Mouse (Mus musculus): ENCODE measurements around the gene Ptprn. TPM values are rescaled to one million over a fixed set of nuclear protein-coding genes. Genes with fewer than 3 reads are reported as not detected.
A peak's percentile ranks its signal among the peaks of the same experiment; 100 is the strongest.

The Ptprn gene
- polyA plus RNA-seq, 1 experiment, result 172 TPM

- 4% methylated on average over 40 of the region's 40 CpGs for WGBS
- TF ChIP-seq CTCF (IDR thresholded peaks at IDR 0.05; ENCODE audit: borderline replicate concordance, insufficient read depth, low read depth, low read length) (no peak), POLR2A (IDR thresholded peaks at IDR 0.05; ENCODE audit: borderline replicate concordance, insufficient read depth, low read length) (no peak)
Measured at GRCm38 (mm10) chr1:75262969-75263951, 1.0 kb downstream of the Ptprn start.

GRCm38 (mm10) chr1:75261278-75261677, 3.0 kb downstream of the Ptprn start:
- Histone ChIP-seq H3K27ac (ENCODE audit: insufficient read depth, low read length) (no peak overlapping the region), H3K4me3 (replicated peaks; ENCODE audit: insufficient read depth, low read depth, low read length) (no peak overlapping the region), H3K27me3 (ENCODE audit: control insufficient read depth, insufficient read depth, low read length) (no peaks in the 10 kb centered on the region), H3K4me1 (ENCODE audit: control insufficient read depth, insufficient read depth, low read length) (peaks cover 3% of the 10 kb centered on the region; the same call in 1 of the 2 replicates)
- TF ChIP-seq POLR2A (IDR thresholded peaks at IDR 0.05; ENCODE audit: borderline replicate concordance, insufficient read depth, low read length), result no peak
- TF ChIP-seq CTCF (IDR thresholded peaks at IDR 0.05; ENCODE audit: borderline replicate concordance, insufficient read depth, low read depth, low read length), result no peak
- peak; percentile 34 to 46 for DNase-seq

More at GRCm38 (mm10) chr1:75262969-75263951, 1.0 kb downstream of the Ptprn start:
- Histone ChIP-seq H3K27ac (ENCODE audit: insufficient read depth, low read length) (peak overlapping the region; percentile 63), H3K27me3 (ENCODE audit: control insufficient read depth, insufficient read depth, low read length) (no peaks in the 10 kb centered on the region), H3K4me3 (replicated peaks; ENCODE audit: insufficient read depth, low read depth, low read length) (peak overlapping the region; percentile 77), H3K4me1 (ENCODE audit: control insufficient read depth, insufficient read depth, low read length) (peaks cover 3% of the 10 kb centered on the region; the same call in 1 of the 2 replicates)
- peak; percentile 56 to 62 for DNase-seq

- H3K27me3 ChIP-seq (ENCODE audit: control insufficient read depth, insufficient read depth, low read length), result no peaks in the 10 kb centered on the region
- no peak overlapping the region for H3K4me3 ChIP-seq (replicated peaks; ENCODE audit: insufficient read depth, low read depth, low read length)
- peaks cover 24% of the 10 kb centered on the region for H3K4me1 ChIP-seq (ENCODE audit: control insufficient read depth, insufficient read depth, low read length)
- 54% methylated on average over 10 of the region's 10 CpGs for WGBS
- DNase-seq, result no peak
- H3K27ac ChIP-seq (ENCODE audit: insufficient read depth, low read length), result no peak overlapping the region
- TF ChIP-seq CTCF (IDR thresholded peaks at IDR 0.05; ENCODE audit: borderline replicate concordance, insufficient read depth, low read depth, low read length) (no peak), POLR2A (IDR thresholded peaks at IDR 0.05; ENCODE audit: borderline replicate concordance, insufficient read depth, low read length) (no peak)
Measured at GRCm38 (mm10) chr1:75255516-75256046, 8.7 kb downstream of the Ptprn start.

GRCm38 (mm10) chr1:75254625-75255013, 9.7 kb downstream of the Ptprn start:
- H3K27ac ChIP-seq (ENCODE audit: insufficient read depth, low read length), result peak overlapping the region; percentile 46; the same call in 1 of the 2 replicates
- TF ChIP-seq POLR2A (IDR thresholded peaks at IDR 0.05; ENCODE audit: borderline replicate concordance, insufficient read depth, low read length) (no peak), CTCF (IDR thresholded peaks at IDR 0.05; ENCODE audit: borderline replicate concordance, insufficient read depth, low read depth, low read length) (no peak)
- H3K27me3 ChIP-seq (ENCODE audit: control insufficient read depth, insufficient read depth, low read length), result no peaks in the 10 kb centered on the region
- H3K4me3 ChIP-seq (replicated peaks; ENCODE audit: insufficient read depth, low read depth, low read length), result no peak overlapping the region
- H3K4me1 ChIP-seq (ENCODE audit: control insufficient read depth, insufficient read depth, low read length), result peaks cover 27% of the 10 kb centered on the region
- 15% methylated on average over 8 of the region's 8 CpGs for WGBS
- peak in 1 of 2 experiments; percentile 50 for DNase-seq

GRCm38 (mm10) chr1:75253849-75254624, 10.3 kb downstream of the Ptprn start:
- Histone ChIP-seq H3K27me3 (ENCODE audit: control insufficient read depth, insufficient read depth, low read length) (no peaks in the 10 kb centered on the region), H3K27ac (ENCODE audit: insufficient read depth, low read length) (peak overlapping the region; percentile 46; the same call in 1 of the 2 replicates), H3K4me3 (replicated peaks; ENCODE audit: insufficient read depth, low read depth, low read length) (no peak overlapping the region), H3K4me1 (ENCODE audit: control insufficient read depth, insufficient read depth, low read length) (peaks cover 27% of the 10 kb centered on the region)
- DNase-seq, result peak; percentile 76 to 91
- 40% methylated on average over 16 of the region's 16 CpGs for WGBS
- TF ChIP-seq CTCF (IDR thresholded peaks at IDR 0.05; ENCODE audit: borderline replicate concordance, insufficient read depth, low read depth, low read length) (peak; percentile 80), POLR2A (IDR thresholded peaks at IDR 0.05; ENCODE audit: borderline replicate concordance, insufficient read depth, low read length) (0 out of 2 replicates have a peak, but pooled peaks have one; percentile 9)

GRCm38 (mm10) chr1:75253029-75253428, 11.3 kb downstream of the Ptprn start:
- WGBS, result 75% methylated on average over 16 of the region's 16 CpGs
- DNase-seq, result peak in 1 of 2 experiments; percentile 45
- no peak overlapping the region for H3K4me3 ChIP-seq (replicated peaks; ENCODE audit: insufficient read depth, low read depth, low read length)
- TF ChIP-seq POLR2A (IDR thresholded peaks at IDR 0.05; ENCODE audit: borderline replicate concordance, insufficient read depth, low read length) (no peak), CTCF (IDR thresholded peaks at IDR 0.05; ENCODE audit: borderline replicate concordance, insufficient read depth, low read depth, low read length) (peak; percentile 22; the same call in 1 of the 2 replicates)
- peaks cover 33% of the 10 kb centered on the region for H3K4me1 ChIP-seq (ENCODE audit: control insufficient read depth, insufficient read depth, low read length)
- no peak overlapping the region for H3K27ac ChIP-seq (ENCODE audit: insufficient read depth, low read length)
- H3K27me3 ChIP-seq (ENCODE audit: control insufficient read depth, insufficient read depth, low read length), result no peaks in the 10 kb centered on the region

GRCm38 (mm10) chr1:75252308-75252707, 12.0 kb downstream of the Ptprn start:
- 76% methylated on average over 13 of the region's 13 CpGs for WGBS
- no peak overlapping the region for H3K4me3 ChIP-seq (replicated peaks; ENCODE audit: insufficient read depth, low read depth, low read length)
- no peak overlapping the region for H3K27ac ChIP-seq (ENCODE audit: insufficient read depth, low read length)
- TF ChIP-seq POLR2A (IDR thresholded peaks at IDR 0.05; ENCODE audit: borderline replicate concordance, insufficient read depth, low read length) (no peak), CTCF (IDR thresholded peaks at IDR 0.05; ENCODE audit: borderline replicate concordance, insufficient read depth, low read depth, low read length) (no peak)
- no peaks in the 10 kb centered on the region for H3K27me3 ChIP-seq (ENCODE audit: control insufficient read depth, insufficient read depth, low read length)
- peaks cover 41% of the 10 kb centered on the region for H3K4me1 ChIP-seq (ENCODE audit: control insufficient read depth, insufficient read depth, low read length)
- DNase-seq, result no peak

Measured in cerebellum, adult 2 months (tissue).